15 mouse cellular contexts compared by ENCODE assay signal in genomic region chr14:64592706-64593320, GRCm38 (mm10).
DNase-seq lines count a peak whose midpoint lies in the region; ATAC-seq and TF ChIP-seq lines count a peak whose summit lies in the region.
"Had no signal": no experiment of that assay in that cellular context is flagged by ENCODE, and none has a peak within 500 bp of the region (broad histone marks: within the 10 kb centered on the region; RNA-seq: fewer than 3 reads in every experiment).

No protein-coding gene starts in this region.

- H3K9ac ChIP-seq in ES-E14 (ENCODE audit: insufficient read depth, low read depth, low read length, poor library complexity, severe bottlenecking), result no peak overlapping the region
- peak overlapping the region; percentile 97 for H3K9ac ChIP-seq in hindbrain, embryonic 12.5 days
- H3K9ac ChIP-seq in midbrain, embryonic 16.5 days (ENCODE audit: low read depth, low read length), result peak overlapping the region; percentile 100
- H3K9ac ChIP-seq: embryonic facial prominence, embryonic 15.5 days; heart, embryonic 15.5 days; intestine, embryonic 15.5 days had no signal

- in situ Hi-C loops in ES-E14 (cut with MboI; ENCODE audit: low sequenced_read_pairs in 2 of 2, unreplicated experiment in 2 of 2), result loop anchor here in 1 of 2 experiments (25.0 kb wide), 1 partner anchor 1356 kb away; no protein-coding TSS in a partner anchor

- peak overlapping the region; percentile 71; the same call in 1 of the 2 replicates for H3K27ac ChIP-seq in ES-E14 (ENCODE audit: insufficient read depth, low read depth, low read length, poor library complexity, severe bottlenecking)
- H3K27ac ChIP-seq in hindbrain, embryonic 12.5 days, result peak overlapping the region; percentile 99
- peak overlapping the region; percentile 99 for H3K27ac ChIP-seq in midbrain, embryonic 16.5 days (ENCODE audit: low read length)
- H3K27ac ChIP-seq: embryonic facial prominence, embryonic 15.5 days; heart, embryonic 15.5 days; intestine, embryonic 15.5 days had no signal

- H3K27me3 ChIP-seq in hindbrain, embryonic 12.5 days, result peaks cover 27% of the 10 kb centered on the region
- no peaks in the 10 kb centered on the region for H3K27me3 ChIP-seq in midbrain, embryonic 16.5 days (ENCODE audit: control insufficient read depth, insufficient read depth, low read depth, low read length)

- H3K4me3 ChIP-seq in ES-E14 (ENCODE audit: insufficient read depth in 1 of 2, low read depth in 1 of 2, low read length in 2 of 2, poor library complexity in 1 of 2, severe bottlenecking in 1 of 2), result no peak overlapping the region
- H3K4me3 ChIP-seq in hindbrain, embryonic 12.5 days, result peak overlapping the region; percentile 71
- peak overlapping the region; percentile 93 for H3K4me3 ChIP-seq in midbrain, embryonic 16.5 days (ENCODE audit: low read depth, low read length)
- H3K4me3 ChIP-seq: embryonic facial prominence, embryonic 15.5 days; heart, embryonic 15.5 days; intestine, embryonic 15.5 days; myocyte had no signal

- DNase-seq in ES-E14 (ENCODE audit: low read depth, low spot score), result no peak
- peak; percentile 52 to 56 for DNase-seq in cerebellum, postnatal 25 days
- no peak for DNase-seq in ovary, postnatal 36 days (ENCODE audit: low spot score)
- no peak for DNase-seq in adipocyte (ENCODE audit: low spot score)
- DNase-seq in embryo, embryonic 10.5 days (ENCODE audit: low spot score), result no peak
- DNase-seq: adrenal gland, postnatal 14 days; kidney, postnatal 36 days had no signal

- WGBS in hindbrain, embryonic 12.5 days, result 59% methylated on average over 13 of the region's 13 CpGs
- WGBS in midbrain, embryonic 16.5 days, result 35% methylated on average over 13 of the region's 13 CpGs

- peak overlapping the region; percentile 64 for H3K4me2 ChIP-seq in hindbrain, embryonic 12.5 days (replicated peaks)
- H3K4me2 ChIP-seq in midbrain, embryonic 16.5 days (ENCODE audit: low read length), result peak overlapping the region; percentile 98
- H3K4me2 ChIP-seq: embryonic facial prominence, embryonic 15.5 days; heart, embryonic 15.5 days; intestine, embryonic 15.5 days; liver, embryonic 11.5 days had no signal

- no peaks in the 10 kb centered on the region for H3K9me3 ChIP-seq in ES-E14 (ENCODE audit: control insufficient read depth, insufficient read depth, low read depth, low read length)
- no peaks in the 10 kb centered on the region for H3K9me3 ChIP-seq in hindbrain, embryonic 12.5 days (replicated peaks)
- no peaks in the 10 kb centered on the region for H3K9me3 ChIP-seq in midbrain, embryonic 16.5 days (replicated peaks; ENCODE audit: control insufficient read depth, low read length, poor library complexity, severe bottlenecking)
- H3K9me3 ChIP-seq: embryonic facial prominence, embryonic 15.5 days; heart, embryonic 15.5 days; intestine, embryonic 15.5 days had no signal

- H3K36me3 ChIP-seq in ES-E14 (ENCODE audit: control insufficient read depth, insufficient read depth, low read length, poor library complexity, severe bottlenecking), result 0 out of 2 replicates have a peak, but pooled peaks cover 2% of the 10 kb centered on the region
- H3K36me3 ChIP-seq in hindbrain, embryonic 12.5 days, result peaks cover 15% of the 10 kb centered on the region
- H3K36me3 ChIP-seq in midbrain, embryonic 16.5 days (ENCODE audit: control insufficient read depth, insufficient read depth, low read length), result 0 out of 2 replicates have a peak, but pooled peaks cover 5% of the 10 kb centered on the region
- H3K36me3 ChIP-seq: embryonic facial prominence, embryonic 15.5 days; heart, embryonic 15.5 days; intestine, embryonic 15.5 days had no signal

- peaks cover 13 to 33% of the 10 kb centered on the region in 2 experiments for H3K4me1 ChIP-seq in ES-E14 (ENCODE audit: control insufficient read depth in 2 of 2, insufficient read depth in 2 of 2, low read length in 2 of 2, poor library complexity in 1 of 2)
- peaks cover 47% of the 10 kb centered on the region for H3K4me1 ChIP-seq in hindbrain, embryonic 12.5 days
- peaks cover 39% of the 10 kb centered on the region for H3K4me1 ChIP-seq in midbrain, embryonic 16.5 days (ENCODE audit: control insufficient read depth, insufficient read depth, low read length)

- ATAC-seq in hindbrain, embryonic 12.5 days (ENCODE audit: low FRiP score), result no peak
- no peak for ATAC-seq in midbrain, embryonic 16.5 days
- ATAC-seq: CD4-positive, CD25-positive, alpha-beta regulatory T cell, adult 4 months; intestine, embryonic 15.5 days had no signal

TF ChIP-seq in ES-E14, 5 proteins besides CTCF, POLR2A, EP300 and RAD21:
- TF ChIP-seq CHD2 (IDR thresholded peaks at IDR 0.05; ENCODE audit: low read depth, low read length), result no peak
- TF ChIP-seq HCFC1 (IDR thresholded peaks at IDR 0.05; ENCODE audit: borderline replicate concordance, insufficient read depth, low read length), result no peak
- TF ChIP-seq ZNF384 (IDR thresholded peaks at IDR 0.05; ENCODE audit: low read depth, low read length), result no peak

Comparison
In these comparisons a context has a peak if more than half of its experiments do, and no peak if none do; other contexts are left out.
1. DNase-seq: peak in cerebellum, postnatal 25 days (2 of 2); none in ES-E14 (single experiment), ovary, postnatal 36 days (single experiment), adipocyte (single experiment) and embryo, embryonic 10.5 days (single experiment).
2. H3K4me3 ChIP-seq: peak in hindbrain, embryonic 12.5 days (single experiment) and midbrain, embryonic 16.5 days (single experiment); none in ES-E14 (0 of 2).
3. Peak in every context shown above with its lines, with median percentiles within 50 percentile points of each other: H3K27ac ChIP-seq.